Mouse (Mus musculus) midbrain, embryonic 11.5 days (tissue): ENCODE measurements around the gene Rab40b. TPM values are rescaled to one million over a fixed set of nuclear protein-coding genes. Genes with fewer than 3 reads are reported as not detected.
"Not testable (repeated sequence)": the region's sequence is repeated elsewhere in the genome, so short reads cannot be mapped to it uniquely, and the experiment has no call there.

Experiments used
- ATAC-seq: fragments of 200-750 bp; cut with Nextera tagmentation; 2 replicates; pipeline ENCODE4 v1.8.0; 2017; ENCODE audit warnings: moderate TSS enrichment, moderate library complexity; ENCODE audit not compliant: low FRiP score
- DNase-seq: peaks from one replicate; pipeline ENCODE4 v3.0.0; 2015; ENCODE audit warnings: low spot score; ENCODE audit errors: missing footprints
- H3K27ac ChIP-seq: fragments of 300-500 bp; sonication (generic); 2 replicates; pipeline ENCODE4 v1.5.1; 2014; ENCODE audit warnings: low read depth, low read length
- H3K27me3 ChIP-seq: fragments of 300-500 bp; sonication (generic); 2 replicates; pipeline ENCODE4 v1.6.1; 2014; ENCODE audit warnings: mild to moderate bottlenecking, low read length, moderate library complexity, mixed read lengths; ENCODE audit not compliant: control insufficient read depth, insufficient read depth
- H3K36me3 ChIP-seq: fragments of 300-500 bp; sonication (generic); 2 replicates; pipeline ENCODE4 v1.6.1; 2014; ENCODE audit warnings: mild to moderate bottlenecking, low read length, moderate library complexity, mixed read lengths; ENCODE audit not compliant: control insufficient read depth, insufficient read depth
- H3K4me1 ChIP-seq: fragments of 300-500 bp; sonication (generic); 2 replicates; pipeline ENCODE4 v1.6.1; 2014; ENCODE audit warnings: low read length; ENCODE audit not compliant: control insufficient read depth, insufficient read depth
- H3K4me2 ChIP-seq: fragments of 300-500 bp; sonication (generic); 2 replicates; pipeline ENCODE4 v1.6.1; 2014; ENCODE audit warnings: mild to moderate bottlenecking, moderate library complexity
- H3K4me3 ChIP-seq: fragments of 300-500 bp; sonication (generic); 2 replicates; pipeline ENCODE4 v1.5.1; 2014; ENCODE audit warnings: low read depth, low read length
- H3K9ac ChIP-seq: fragments of 300-500 bp; sonication (generic); 2 replicates; pipeline ENCODE4 v1.6.1; 2014; ENCODE audit warnings: low read length
- H3K9me3 ChIP-seq: fragments of 300-500 bp; sonication (generic); 2 replicates; pipeline ENCODE4 v1.6.1; 2016; ENCODE audit warnings: low read length; ENCODE audit not compliant: control insufficient read depth
- WGBS: fragments of 180-500 bp; shearing (Covaris S2); extraction: QIAGEN DNeasy Blood & Tissue Kit; methylation state at CpG from one replicate; pipeline ENCODE4 v1.1.7; 2014; 5-methylcytosine and 5-hydroxymethylcytosine counted together
- polyA plus RNA-seq: library from polyadenylated mRNA; unstranded; fragments of >200 nt; fragmentation: Nextera tagmentation; extraction: Ambion mirVana; gene quantifications from 2 replicates; pipeline ENCODE4 v1.2.1, GENCODE M21; 2014

The Rab40b gene
- polyA plus RNA-seq, 1 experiment from 2014 or later = 3.3 TPM

DNA sequence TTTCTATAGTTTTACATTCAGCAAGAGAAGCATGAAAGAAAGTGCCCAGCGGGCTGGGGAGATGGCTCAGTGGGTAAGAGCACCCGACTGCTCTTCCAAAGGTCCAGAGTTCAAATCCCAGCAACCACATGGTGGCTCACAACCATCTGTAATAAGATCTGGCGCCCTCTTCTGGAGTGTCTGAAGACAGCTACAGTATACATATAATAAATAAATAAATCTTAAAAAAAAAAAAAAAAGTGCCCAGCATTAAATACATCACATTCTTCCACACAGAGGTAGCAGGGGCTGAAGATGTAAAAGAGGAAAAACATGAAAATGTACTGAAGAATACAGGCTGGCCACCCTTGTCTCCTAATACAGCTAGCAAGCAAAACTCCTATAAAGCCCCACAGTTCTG lies 39.3 kb downstream of the Rab40b start:
- H3K27me3 ChIP-seq, ATAC-seq, H3K4me2 ChIP-seq, DNase-seq, H3K9ac ChIP-seq, H3K9me3 ChIP-seq, H3K4me3 ChIP-seq, H3K4me1 ChIP-seq, H3K27ac ChIP-seq, H3K36me3 ChIP-seq: not testable (repeated sequence)
- WGBS = 88% methylated on average over 3 of the region's 3 CpGs

DNA sequence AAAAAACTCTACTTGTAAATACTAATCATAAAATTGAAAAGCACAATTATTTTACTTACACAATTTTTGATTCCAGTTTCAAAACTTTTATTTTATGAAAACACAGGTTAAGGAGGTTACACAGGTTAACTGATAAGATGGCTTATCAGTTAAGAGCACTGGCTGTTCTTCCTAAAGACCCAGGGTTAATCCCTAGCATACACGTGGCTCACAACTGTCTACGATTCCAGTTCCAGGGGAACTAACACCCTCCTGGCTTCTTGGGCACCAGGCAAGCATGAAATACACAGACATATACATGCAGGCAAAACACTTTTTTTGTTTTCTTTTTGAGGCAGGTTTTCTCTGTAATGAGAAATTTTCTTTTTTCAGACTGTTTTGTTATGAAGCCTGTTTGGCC lies 39.9 kb downstream of the Rab40b start:
- H3K27me3 ChIP-seq = no peaks in the 10 kb centered on the region
- H3K9me3 ChIP-seq = no peaks in the 10 kb centered on the region
- 98% methylated on average over 2 of the region's 2 CpGs for WGBS
- no peak for ATAC-seq
- H3K4me2 ChIP-seq = no peak overlapping the region
- no peak overlapping the region for H3K27ac ChIP-seq
- no peak overlapping the region for H3K9ac ChIP-seq
- H3K4me3 ChIP-seq = no peak overlapping the region
- H3K36me3 ChIP-seq = peaks cover 7% of the 10 kb centered on the region; the same call in 1 of the 2 replicates
- peak; percentile 69 for DNase-seq
- H3K4me1 ChIP-seq = peaks cover 6% of the 10 kb centered on the region

DNA sequence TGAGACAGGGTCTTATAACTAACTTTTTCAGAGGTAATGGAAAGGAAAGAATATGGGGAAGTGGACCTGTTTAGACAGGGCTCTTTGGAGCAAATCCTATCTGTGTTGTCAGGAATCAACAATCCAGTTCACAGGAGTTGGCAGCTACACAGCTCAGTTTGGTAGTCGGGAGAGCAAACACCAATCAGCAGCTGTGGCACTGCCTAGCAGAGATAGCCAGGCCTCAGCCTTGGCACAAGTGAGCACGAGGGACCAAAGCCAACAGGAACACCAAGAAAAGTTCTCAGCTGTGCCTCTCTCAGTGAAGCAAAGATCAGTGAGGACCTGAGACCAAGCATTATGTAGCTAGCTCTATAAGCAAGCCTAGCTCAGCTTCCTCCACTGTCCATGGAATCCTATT lies 41.0 kb downstream of the Rab40b start:
- no peak for ATAC-seq
- no peak overlapping the region for H3K9ac ChIP-seq
- H3K27me3 ChIP-seq = no peaks in the 10 kb centered on the region
- no peaks in the 10 kb centered on the region for H3K4me1 ChIP-seq
- no peak overlapping the region for H3K4me3 ChIP-seq
- WGBS = 92% methylated on average over 2 of the region's 2 CpGs
- H3K36me3 ChIP-seq = peaks cover 7% of the 10 kb centered on the region; the same call in 1 of the 2 replicates
- no peak overlapping the region for H3K27ac ChIP-seq
- no peaks in the 10 kb centered on the region for H3K9me3 ChIP-seq
- no peak overlapping the region for H3K4me2 ChIP-seq
- peak; percentile 35 for DNase-seq

DNA sequence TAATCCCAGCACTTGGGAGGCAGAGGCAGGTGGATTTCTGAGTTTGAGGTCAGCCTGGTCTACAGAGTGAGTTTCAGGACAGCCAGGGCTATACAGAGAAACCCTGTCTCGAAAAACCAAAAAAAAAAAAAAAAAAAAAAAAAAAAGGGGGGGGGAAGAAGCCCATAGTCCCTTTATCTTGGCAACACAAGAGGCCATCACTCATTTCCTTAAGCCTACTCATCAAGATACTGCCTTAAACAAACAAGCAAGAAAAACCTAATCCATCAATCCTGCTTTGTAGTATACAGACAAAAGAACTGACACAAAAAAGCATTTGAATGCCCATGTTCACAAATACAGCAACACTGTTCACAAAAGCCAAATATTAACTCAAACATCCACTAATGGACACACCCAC lies 45.6 kb downstream of the Rab40b start:
- H3K9ac ChIP-seq, H3K4me2 ChIP-seq, DNase-seq, H3K36me3 ChIP-seq, ATAC-seq, H3K4me3 ChIP-seq, H3K27me3 ChIP-seq, H3K27ac ChIP-seq, H3K9me3 ChIP-seq, H3K4me1 ChIP-seq: not testable (repeated sequence)
- WGBS = no CpG with 5 or more reads among the region's 1 CpGs

DNA sequence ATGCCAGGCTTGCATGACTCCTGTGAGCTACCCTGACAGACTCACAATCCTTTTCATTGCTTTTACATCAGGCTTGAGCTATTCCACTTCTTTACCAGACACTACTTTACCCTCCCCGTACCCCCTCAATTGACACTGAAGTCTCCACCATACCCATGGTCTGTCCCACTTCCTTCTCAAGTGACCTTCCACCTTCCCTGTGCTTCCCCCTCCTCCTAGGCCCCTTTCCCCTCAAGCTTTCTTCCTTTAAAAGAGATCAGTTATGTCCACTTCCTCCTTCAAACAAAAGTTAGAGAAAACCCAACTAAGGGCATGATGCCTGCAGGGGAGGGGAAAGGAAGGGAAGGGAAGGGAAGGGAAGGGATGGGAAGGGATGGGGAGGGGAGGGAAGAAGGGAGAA lies 47.8 kb downstream of the Rab40b start:
- Histone ChIP-seq H3K4me3 (no peak overlapping the region), H3K36me3 (peaks cover 6% of the 10 kb centered on the region; the same call in 1 of the 2 replicates), H3K9me3 (no peaks in the 10 kb centered on the region), H3K27ac (no peak overlapping the region), H3K4me1 (no peaks in the 10 kb centered on the region), H3K27me3 (no peaks in the 10 kb centered on the region), H3K9ac (no peak overlapping the region), H3K4me2 (no peak overlapping the region)
- DNase-seq (no peak), ATAC-seq (no peak)
- WGBS = 100% methylated on average over 1 of the region's 1 CpGs

DNA sequence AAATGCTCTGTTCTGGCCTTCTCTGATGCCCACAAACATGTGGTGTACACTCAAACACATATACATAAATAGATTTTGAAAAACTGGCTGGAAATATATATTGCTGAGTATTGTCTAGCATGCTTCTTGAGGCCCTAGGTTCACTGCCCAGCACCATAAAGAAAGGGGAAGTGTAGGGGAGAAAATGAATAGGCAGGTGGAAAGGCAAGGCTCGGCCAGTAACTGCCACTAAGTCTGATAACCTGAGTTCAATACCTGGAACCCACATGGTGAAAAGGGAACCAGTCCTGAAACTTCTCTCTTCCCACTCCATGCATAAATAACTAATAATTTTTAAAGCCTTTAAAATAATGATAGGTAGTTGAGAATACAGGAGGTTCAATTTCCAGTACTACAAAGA lies 48.4 kb downstream of the Rab40b start:
- no peaks in the 10 kb centered on the region for H3K27me3 ChIP-seq
- 90% methylated on average over 1 of the region's 1 CpGs for WGBS
- H3K36me3 ChIP-seq = 0 out of 2 replicates have a peak, but pooled peaks cover 3% of the 10 kb centered on the region
- H3K9me3 ChIP-seq = no peaks in the 10 kb centered on the region
- no peak for DNase-seq
- no peak overlapping the region for H3K4me3 ChIP-seq
- no peak for ATAC-seq
- H3K4me1 ChIP-seq = no peaks in the 10 kb centered on the region
- no peak overlapping the region for H3K4me2 ChIP-seq
- no peak overlapping the region for H3K27ac ChIP-seq
- H3K9ac ChIP-seq = no peak overlapping the region

DNA sequence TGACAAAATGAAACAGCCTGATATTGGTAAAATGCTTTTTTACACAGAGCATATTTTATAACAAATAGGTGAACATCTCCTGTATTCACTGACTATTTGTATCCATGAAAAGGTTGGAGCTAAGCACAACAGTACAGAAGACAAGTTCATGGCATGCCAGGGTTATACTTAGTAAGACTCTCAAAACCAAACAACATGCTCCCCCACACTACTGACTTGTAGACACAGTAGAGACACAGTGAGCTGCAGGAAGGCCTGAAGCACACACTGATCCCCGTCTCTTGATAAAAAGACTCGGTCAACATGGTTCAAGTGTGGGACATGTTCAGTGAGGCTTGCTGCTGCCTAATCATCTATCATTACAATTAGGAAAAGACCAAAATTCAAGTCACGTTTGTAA lies 56.4 kb downstream of the Rab40b start:
- H3K4me3 ChIP-seq = no peak overlapping the region
- peaks cover 13% of the 10 kb centered on the region for H3K36me3 ChIP-seq
- no peak overlapping the region for H3K4me2 ChIP-seq
- no peaks in the 10 kb centered on the region for H3K27me3 ChIP-seq
- DNase-seq (no peak), ATAC-seq (no peak)
- no peak overlapping the region for H3K27ac ChIP-seq
- H3K9ac ChIP-seq = no peak overlapping the region
- no peaks in the 10 kb centered on the region for H3K4me1 ChIP-seq
- H3K9me3 ChIP-seq = no peaks in the 10 kb centered on the region
- WGBS = 88% methylated on average over 3 of the region's 3 CpGs

DNA sequence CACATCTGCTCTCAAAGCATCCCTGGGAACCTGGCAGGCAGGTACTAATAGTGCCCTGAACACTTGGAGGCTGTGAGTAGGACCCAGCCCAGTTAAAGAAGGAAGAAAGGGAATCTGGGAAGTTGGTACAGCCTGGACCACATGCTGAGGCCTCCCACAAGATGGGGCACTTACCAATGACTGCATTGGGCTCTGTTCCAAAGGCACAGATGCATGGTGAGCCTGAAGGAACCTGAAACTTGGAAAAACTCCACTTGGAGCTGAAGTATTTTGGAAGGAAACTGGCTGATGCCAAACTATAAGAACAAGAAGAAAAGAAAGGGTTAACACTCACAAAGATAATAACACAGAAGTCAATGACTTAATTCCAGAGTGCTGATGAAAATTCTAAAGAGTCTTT lies 59.4 kb downstream of the Rab40b start:
- H3K4me3 ChIP-seq = no peak overlapping the region
- H3K4me1 ChIP-seq = no peaks in the 10 kb centered on the region
- no peak overlapping the region for H3K27ac ChIP-seq
- DNase-seq (no peak), ATAC-seq (no peak)
- no peaks in the 10 kb centered on the region for H3K9me3 ChIP-seq
- no peak overlapping the region for H3K4me2 ChIP-seq
- peaks cover 14% of the 10 kb centered on the region for H3K36me3 ChIP-seq
- H3K9ac ChIP-seq = no peak overlapping the region
- no peaks in the 10 kb centered on the region for H3K27me3 ChIP-seq

DNA sequence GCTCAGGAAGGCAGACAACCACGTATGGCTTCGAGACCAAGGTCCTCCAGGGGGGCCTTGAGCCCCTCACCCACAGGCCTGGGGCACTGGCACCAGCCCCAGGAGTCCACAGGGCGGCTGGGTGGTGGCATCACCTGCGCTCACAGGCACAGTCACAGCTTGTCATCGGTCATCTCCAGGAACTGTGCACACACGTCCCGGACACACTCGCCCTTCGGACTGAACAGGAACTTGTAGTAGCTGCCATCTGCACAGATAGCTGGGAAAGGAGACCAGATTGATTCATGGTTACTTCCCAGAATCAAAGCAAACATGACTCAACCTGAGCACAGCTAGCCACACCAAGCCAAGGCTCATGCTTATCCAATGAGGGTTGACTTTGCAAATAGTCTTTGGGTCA lies 59.8 kb downstream of the Rab40b start:
- Histone ChIP-seq H3K36me3 (peaks cover 14% of the 10 kb centered on the region), H3K4me1 (no peaks in the 10 kb centered on the region), H3K9ac (no peak overlapping the region), H3K9me3 (no peaks in the 10 kb centered on the region), H3K27ac (no peak overlapping the region), H3K4me3 (no peak overlapping the region), H3K27me3 (no peaks in the 10 kb centered on the region), H3K4me2 (no peak overlapping the region)
- 97% methylated on average over 9 of the region's 9 CpGs for WGBS
- ATAC-seq = no peak
- no peak for DNase-seq

DNA sequence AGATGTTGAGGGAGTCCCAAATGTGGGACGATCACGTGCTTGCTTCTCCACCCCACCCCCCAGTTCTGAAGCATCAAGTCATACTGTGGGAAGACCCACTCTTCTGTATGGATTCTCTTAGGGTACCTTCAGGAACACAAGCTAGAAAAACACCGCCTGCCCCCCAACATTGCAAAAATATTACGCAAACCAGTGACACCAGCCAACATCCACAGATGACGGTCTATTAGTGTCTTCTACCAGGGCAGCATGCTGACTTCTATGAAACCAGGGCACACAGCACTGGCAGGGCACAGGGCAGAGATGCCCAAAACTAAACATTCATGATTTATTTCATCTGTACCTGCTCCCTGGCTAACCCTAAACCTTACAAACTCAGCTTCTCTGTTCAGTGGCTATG lies 61.4 kb downstream of the Rab40b start:
- no peak for ATAC-seq
- Histone ChIP-seq H3K27ac (no peak overlapping the region), H3K4me2 (no peak overlapping the region), H3K9ac (no peak overlapping the region), H3K9me3 (no peaks in the 10 kb centered on the region), H3K4me1 (no peaks in the 10 kb centered on the region), H3K4me3 (no peak overlapping the region), H3K27me3 (no peaks in the 10 kb centered on the region), H3K36me3 (peaks cover 14% of the 10 kb centered on the region)
- 97% methylated on average over 5 of the region's 5 CpGs for WGBS
- no peak for DNase-seq
